Mouse (Mus musculus): ENCODE results near the gene Wscd2. TPM values are rescaled to one million over a fixed set of nuclear protein-coding genes. Genes with fewer than 3 reads are reported as not detected.

The Wscd2 gene
- total RNA-seq, 2 experiments from 2014 or later: 4.4 to 8.5 TPM

DNA sequence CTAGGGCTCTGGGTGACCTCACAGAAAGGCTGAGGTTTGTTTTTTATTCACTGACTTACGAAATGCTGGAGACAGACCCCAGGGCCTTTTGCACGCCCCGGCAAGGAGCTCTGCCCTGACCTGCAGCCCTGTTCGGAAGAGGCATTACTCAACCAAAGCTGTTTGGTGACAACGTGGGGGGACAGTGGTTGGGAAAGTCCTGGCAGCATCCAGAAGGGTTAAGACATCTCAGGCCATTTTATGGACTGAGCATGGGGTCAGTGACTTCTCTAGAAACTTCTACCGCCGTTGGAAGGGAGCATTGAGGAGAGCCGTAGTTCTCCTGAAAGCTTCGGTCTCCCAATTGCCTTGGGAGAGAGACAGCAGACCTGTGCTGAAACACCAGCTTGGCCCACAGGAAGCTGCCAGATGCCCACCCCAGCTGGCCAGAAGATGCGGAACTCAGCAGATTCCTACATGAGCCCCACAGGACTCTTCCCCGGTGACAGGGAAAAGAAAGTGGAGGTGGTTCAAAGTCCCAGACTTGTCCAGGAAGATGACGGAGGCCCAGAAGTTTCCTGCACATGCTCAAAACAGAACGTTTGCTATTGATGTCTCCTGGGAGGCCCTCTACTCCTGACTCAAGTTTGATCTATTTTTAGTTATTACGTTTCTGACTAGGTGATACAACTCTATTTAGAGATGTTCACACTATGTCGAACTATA is 145.9 kb downstream of the Wscd2 start:
- DNase-seq (ENCODE audit: low spot score in 2 of 2): no peak

DNA sequence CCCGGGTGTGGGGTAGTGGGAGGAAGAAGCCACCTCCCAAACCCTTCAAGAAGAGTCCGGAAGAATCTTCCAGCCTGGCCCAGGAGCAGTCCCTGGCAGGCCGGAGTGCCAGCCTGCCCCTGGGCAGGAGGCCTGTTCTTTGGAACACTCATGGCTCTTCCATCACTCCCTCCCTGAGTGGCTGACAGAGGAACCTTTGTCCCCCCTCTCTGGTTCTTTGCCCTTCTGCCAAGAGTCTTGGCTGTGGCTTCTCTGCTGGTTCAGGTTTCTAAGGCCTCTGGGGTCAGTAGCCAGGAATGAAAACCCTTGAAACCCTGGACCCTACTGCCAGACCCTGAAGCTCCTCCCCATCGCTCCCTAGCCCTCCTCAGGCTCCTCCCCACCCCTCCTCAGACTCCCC is 147.5 kb downstream of the Wscd2 start:
- DNase-seq (ENCODE audit: low spot score in 2 of 2): no peak

- DNase-seq (ENCODE audit: low spot score in 2 of 2): no peak
Measured at GRCm38 (mm10) chr5:113638055-113638454, 147.9 kb downstream of the Wscd2 start.

DNA sequence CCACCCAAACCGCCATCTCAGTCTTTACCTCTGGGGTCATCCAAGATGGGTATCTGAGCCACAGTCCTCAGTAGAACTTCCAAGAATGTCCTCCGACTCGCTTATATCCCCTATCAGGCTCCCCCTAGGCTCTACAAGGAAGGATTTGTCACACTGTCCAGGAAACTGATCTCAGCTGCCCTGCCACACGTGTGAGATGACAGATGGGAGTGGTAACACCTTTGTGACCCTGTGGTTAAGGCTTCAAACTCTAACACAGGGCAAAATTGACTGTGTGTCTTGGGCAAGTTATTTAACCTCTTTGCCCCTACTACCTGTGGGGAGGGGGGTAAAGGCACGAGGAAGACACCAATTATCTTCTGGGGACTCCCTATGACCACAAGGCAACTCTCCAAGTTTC is 149.0 kb downstream of the Wscd2 start:
- DNase-seq (ENCODE audit: low spot score in 2 of 2): no peak

Other genes with a start within 250 kb of the Wscd2 start
- 10 to 100 TPM in 1 of 2 experiments, 1 to 10 TPM in 1; 8.8 to 12.2 TPM for gene Sgsm1, start 179.5 kb upstream of the Wscd2 start, total RNA-seq (2021)
- gene Aym1, start 133.0 kb upstream of the Wscd2 start, total RNA-seq (2021): not detected
- gene Cmklr1, start 160.1 kb downstream of the Wscd2 start, total RNA-seq (2021): 10 to 100 TPM; 18.1 to 39.3 TPM
- gene 1700069L16Rik, start 234.4 kb downstream of the Wscd2 start, total RNA-seq (2021): not detected
- 10 to 100 TPM; 10.3 to 10.8 TPM for gene Ficd, start 245.5 kb downstream of the Wscd2 start, total RNA-seq (2021)